Mouse (Mus musculus): ENCODE measurements around the gene Nemp1.

DNA sequence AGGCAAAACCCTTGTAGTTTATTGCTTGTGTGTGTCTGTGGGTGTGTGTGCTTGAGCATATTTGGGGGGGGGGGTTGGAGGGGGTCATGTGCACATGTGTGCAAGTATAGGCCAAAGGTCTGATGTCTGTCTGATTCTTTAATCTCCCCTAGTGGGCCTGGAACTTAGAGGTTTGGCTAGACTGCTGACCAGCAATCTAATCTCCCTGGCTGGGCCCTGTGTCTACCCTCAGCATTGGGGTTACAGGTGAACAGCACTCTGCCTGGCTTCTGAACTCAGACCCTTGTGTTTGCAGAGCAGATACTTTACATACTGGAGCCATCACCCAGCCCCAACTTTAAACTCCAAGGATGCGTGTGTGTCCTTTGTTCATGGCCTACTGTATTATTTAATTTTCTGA, 12.5 kb downstream of the Nemp1 start:
- TF ChIP-seq CTCF (IDR thresholded peaks at IDR 0.05; ENCODE audit: extremely low read depth, insufficient read length, insufficient replicate concordance, low read depth, low read length) (no peak), POLR2A (IDR thresholded peaks at IDR 0.05; ENCODE audit: low read depth, low read length) (no peak)

Data from small intestine, adult 2 months (tissue).